ENCODE assay signal across 27 mouse cellular contexts in the genomic region with DNA sequence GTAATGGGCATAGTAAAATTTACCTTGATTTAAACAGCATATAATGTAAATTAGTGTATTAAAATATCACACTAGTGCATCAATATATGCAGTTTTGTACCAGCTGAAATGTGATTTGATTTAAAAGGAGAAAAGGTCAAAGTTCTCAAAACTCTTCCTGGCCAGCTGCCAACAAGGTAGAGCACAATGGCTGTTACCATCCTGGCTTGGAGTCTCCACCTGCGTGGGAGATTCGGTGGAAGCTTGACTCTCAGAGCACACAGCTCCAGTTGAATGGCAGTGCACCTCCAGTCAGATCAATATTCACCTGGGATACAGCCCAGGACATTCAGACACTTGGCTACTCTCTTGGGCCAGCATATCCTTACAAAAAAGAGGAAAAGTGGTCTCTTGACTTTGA.
"Had no signal": no experiment of that assay in that cellular context is flagged by ENCODE, and none has a peak within 500 bp of the region (broad histone marks: within the 10 kb centered on the region; RNA-seq: fewer than 3 reads in every experiment).

No protein-coding gene starts in this region.

- H3K36me3 ChIP-seq: embryonic facial prominence, embryonic 10.5 days; embryonic facial prominence, embryonic 12.5 days; embryonic facial prominence, embryonic 13.5 days; embryonic facial prominence, embryonic 15.5 days; forebrain, embryonic 10.5 days; forebrain, embryonic 12.5 days; forebrain, embryonic 15.5 days had no signal

- H3K4me3 ChIP-seq: embryonic facial prominence, embryonic 10.5 days; embryonic facial prominence, embryonic 12.5 days; embryonic facial prominence, embryonic 13.5 days; embryonic facial prominence, embryonic 15.5 days; erythroblast, embryonic 14.5 days; forebrain, embryonic 10.5 days; forebrain, embryonic 12.5 days; forebrain, embryonic 13.5 days; forebrain, embryonic 15.5 days; gastrocnemius, adult 2 months; heart, adult 2 months had no signal

- H3K27ac ChIP-seq: embryonic facial prominence, embryonic 10.5 days; embryonic facial prominence, embryonic 12.5 days; embryonic facial prominence, embryonic 13.5 days; embryonic facial prominence, embryonic 15.5 days; forebrain, embryonic 10.5 days; forebrain, embryonic 12.5 days; forebrain, embryonic 13.5 days; forebrain, embryonic 15.5 days; gastrocnemius, adult 2 months; heart, adult 2 months had no signal

- ATAC-seq: forebrain, embryonic 13.5 days; forebrain, embryonic 14.5 days; forebrain, embryonic 15.5 days; forebrain, embryonic 16.5 days; forebrain, postnatal 0 days had no signal

- H3K9me3 ChIP-seq: embryonic facial prominence, embryonic 10.5 days; embryonic facial prominence, embryonic 12.5 days; embryonic facial prominence, embryonic 13.5 days; embryonic facial prominence, embryonic 15.5 days; forebrain, embryonic 10.5 days; forebrain, embryonic 12.5 days; forebrain, embryonic 13.5 days; forebrain, embryonic 15.5 days had no signal

- H3K9ac ChIP-seq: embryonic facial prominence, embryonic 12.5 days; embryonic facial prominence, embryonic 13.5 days; embryonic facial prominence, embryonic 15.5 days; forebrain, embryonic 12.5 days; forebrain, embryonic 13.5 days; forebrain, embryonic 15.5 days; forebrain, postnatal 0 days had no signal

- DNase-seq: cerebellum, adult 8-10 months; cerebellum, adult 9-10 months; cerebellum, adult 9-11 months; cerebellum, postnatal 10 days; cerebellum, postnatal 25 days; cerebellum, postnatal 36 days; embryo, embryonic 11 days; forebrain, postnatal 0 days; gastrocnemius, adult 2 months; gastrocnemius, postnatal 10 days; gastrocnemius, postnatal 14 days; gastrocnemius, postnatal 25 days; gastrocnemius, postnatal 36 days; heart, adult 11 months; heart, adult 18-20 months; heart, adult 2 months had no signal

- H3K27me3 ChIP-seq: embryonic facial prominence, embryonic 12.5 days; embryonic facial prominence, embryonic 13.5 days; embryonic facial prominence, embryonic 15.5 days; forebrain, embryonic 12.5 days; forebrain, embryonic 13.5 days; forebrain, embryonic 15.5 days had no signal

- H3K4me2 ChIP-seq: embryonic facial prominence, embryonic 12.5 days; embryonic facial prominence, embryonic 13.5 days; embryonic facial prominence, embryonic 15.5 days; forebrain, embryonic 12.5 days; forebrain, embryonic 13.5 days; forebrain, embryonic 15.5 days had no signal

- H3K4me1 ChIP-seq: embryonic facial prominence, embryonic 10.5 days; embryonic facial prominence, embryonic 12.5 days; embryonic facial prominence, embryonic 13.5 days; embryonic facial prominence, embryonic 15.5 days; forebrain, embryonic 10.5 days; forebrain, embryonic 12.5 days; forebrain, embryonic 15.5 days had no signal
